Mouse (Mus musculus) limb, embryonic 14.5 days (tissue): ENCODE measurements around the gene Atp1b4. TPM values are rescaled to one million over a fixed set of nuclear protein-coding genes. Genes with fewer than 3 reads are reported as not detected.
"Not testable (repeated sequence)": the region's sequence is repeated elsewhere in the genome, so short reads cannot be mapped to it uniquely, and the experiment has no call there.

ENCODE experiments used
- ATAC-seq: fragments of 200-750 bp; cut with Nextera tagmentation; 2 replicates; pipeline ENCODE4 v1.8.0; 2017; ENCODE audit warnings: low read depth, moderate number of reproducible peaks, moderate TSS enrichment; ENCODE audit not compliant: low FRiP score
- DNase-seq: peaks from one replicate; pipeline ENCODE4 v3.0.0-alpha.2; 2015; ENCODE audit warnings: low spot score
- H3K27ac ChIP-seq: fragments of 300-500 bp; sonication (generic); replicated peaks from 2 replicates; pipeline ENCODE4 v1.5.1; 2014; ENCODE audit warnings: low read depth, mild to moderate bottlenecking, low read length, moderate library complexity, mixed read lengths
- H3K27me3 ChIP-seq: fragments of 300-500 bp; sonication (generic); 2 replicates; pipeline ENCODE4 v1.6.1; 2014; ENCODE audit warnings: low read length, mixed read lengths; ENCODE audit not compliant: control insufficient read depth, insufficient read depth
- H3K36me3 ChIP-seq: fragments of 300-500 bp; sonication (generic); 2 replicates; pipeline ENCODE4 v1.6.1; 2014; ENCODE audit warnings: mild to moderate bottlenecking, low read length, moderate library complexity, mixed read lengths; ENCODE audit not compliant: control insufficient read depth, insufficient read depth
- H3K4me1 ChIP-seq: fragments of 300-500 bp; sonication (generic); 2 replicates; pipeline ENCODE4 v1.6.1; 2014; ENCODE audit warnings: antibody characterized with exemption, low read length, mixed read lengths; ENCODE audit not compliant: control insufficient read depth, insufficient read depth
- H3K4me2 ChIP-seq: fragments of 300-500 bp; sonication (generic); replicated peaks from 2 replicates; pipeline ENCODE4 v1.6.1; 2014; ENCODE audit warnings: low read depth, mild to moderate bottlenecking, low read length, moderate library complexity; ENCODE audit not compliant: severe bottlenecking
- H3K4me3 ChIP-seq: fragments of 300-500 bp; sonication (generic); replicated peaks from 2 replicates; pipeline ENCODE4 v1.5.1; 2014; ENCODE audit warnings: low read length
- H3K9ac ChIP-seq: fragments of 300-500 bp; sonication (generic); 2 replicates; pipeline ENCODE4 v1.6.1; 2014; ENCODE audit warnings: mild to moderate bottlenecking, low read depth, low read length, moderate library complexity; ENCODE audit not compliant: severe bottlenecking
- H3K9me3 ChIP-seq: fragments of 300-500 bp; sonication (generic); 2 replicates; pipeline ENCODE4 v1.6.1; 2016; ENCODE audit warnings: low read length; ENCODE audit not compliant: control insufficient read depth
- POLR2A ChIP-seq: fragments of 200-500 bp; IDR thresholded peaks from 2 replicates; pipeline ENCODE4 v1.8.0; 2012; ENCODE audit warnings: inconsistent platforms, mild to moderate bottlenecking, moderate library complexity, borderline replicate concordance; ENCODE audit not compliant: insufficient read depth, insufficient read length; ENCODE audit errors: extremely low read depth
- whole genome bisulfite sequencing: fragments of 180-500 bp; shearing (Covaris S2); extraction: QIAGEN DNeasy Blood & Tissue Kit; methylation state at CpG from one replicate; pipeline ENCODE4 v1.1.7; 2014; 5-methylcytosine and 5-hydroxymethylcytosine counted together
- polyA plus RNA-seq, 2 experiments: library from polyadenylated mRNA; depleted of rRNA in 1 of 2; stranded (reverse) in 1 of 2; unstranded in 1 of 2; fragments of >200 nt; fragmentation: Nextera tagmentation in 1 of 2; extraction: Ambion mirVana in 1 of 2; gene quantifications; 2 replicates each; pipeline versions ENCODE4 v1.2.1 to v1.2.3; 2012 to 2014

The Atp1b4 gene
- polyA plus RNA-seq, 2 experiments, result 5.5 to 7.0 TPM

DNA sequence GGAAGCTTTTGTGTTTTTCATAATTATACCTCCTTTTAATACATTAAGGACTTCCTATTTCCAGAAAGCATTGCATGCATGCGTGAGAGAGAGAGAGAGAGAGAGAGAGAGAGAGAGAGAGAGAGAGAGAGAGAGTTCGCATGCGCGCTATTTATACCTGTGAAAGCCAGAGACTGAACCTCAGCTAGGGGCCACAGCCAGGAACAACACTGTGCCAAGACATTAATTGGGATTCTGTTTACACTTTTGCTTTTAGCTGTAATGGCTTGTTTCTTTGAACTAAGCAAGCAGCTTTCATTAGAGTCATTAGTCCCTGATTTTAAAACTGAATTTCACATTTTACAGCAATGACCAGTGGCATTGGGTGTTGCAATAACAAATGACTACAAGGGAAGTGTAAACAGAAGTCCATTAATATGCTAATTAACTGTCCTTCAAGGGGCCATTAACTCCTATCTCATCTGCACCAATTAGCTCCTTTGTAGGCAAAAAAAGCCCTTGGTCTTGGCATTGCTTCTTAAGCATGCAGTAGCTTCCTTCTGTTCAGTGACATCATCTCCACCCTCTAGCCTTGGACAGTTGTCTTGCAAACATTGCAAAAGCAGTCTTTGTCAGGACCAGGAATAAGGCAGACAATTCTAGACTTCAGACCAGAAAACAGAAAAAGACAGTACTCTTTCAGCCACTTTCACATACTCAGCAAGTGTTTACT, 14.9 kb downstream of the Atp1b4 start:
- no peaks in the 10 kb centered on the region for H3K4me1 ChIP-seq
- no peak overlapping the region for H3K9ac ChIP-seq
- H3K27ac ChIP-seq, result no peak overlapping the region
- WGBS, result 61% methylated on average over 4 of the region's 4 CpGs
- no peak overlapping the region for H3K4me2 ChIP-seq
- no peaks in the 10 kb centered on the region for H3K9me3 ChIP-seq
- DNase-seq, result no peak
- H3K4me3 ChIP-seq, result no peak overlapping the region
- H3K27me3 ChIP-seq, result no peaks in the 10 kb centered on the region
- TF ChIP-seq POLR2A, result no peak
- H3K36me3 ChIP-seq, result no peaks in the 10 kb centered on the region
- no peak for ATAC-seq

DNA sequence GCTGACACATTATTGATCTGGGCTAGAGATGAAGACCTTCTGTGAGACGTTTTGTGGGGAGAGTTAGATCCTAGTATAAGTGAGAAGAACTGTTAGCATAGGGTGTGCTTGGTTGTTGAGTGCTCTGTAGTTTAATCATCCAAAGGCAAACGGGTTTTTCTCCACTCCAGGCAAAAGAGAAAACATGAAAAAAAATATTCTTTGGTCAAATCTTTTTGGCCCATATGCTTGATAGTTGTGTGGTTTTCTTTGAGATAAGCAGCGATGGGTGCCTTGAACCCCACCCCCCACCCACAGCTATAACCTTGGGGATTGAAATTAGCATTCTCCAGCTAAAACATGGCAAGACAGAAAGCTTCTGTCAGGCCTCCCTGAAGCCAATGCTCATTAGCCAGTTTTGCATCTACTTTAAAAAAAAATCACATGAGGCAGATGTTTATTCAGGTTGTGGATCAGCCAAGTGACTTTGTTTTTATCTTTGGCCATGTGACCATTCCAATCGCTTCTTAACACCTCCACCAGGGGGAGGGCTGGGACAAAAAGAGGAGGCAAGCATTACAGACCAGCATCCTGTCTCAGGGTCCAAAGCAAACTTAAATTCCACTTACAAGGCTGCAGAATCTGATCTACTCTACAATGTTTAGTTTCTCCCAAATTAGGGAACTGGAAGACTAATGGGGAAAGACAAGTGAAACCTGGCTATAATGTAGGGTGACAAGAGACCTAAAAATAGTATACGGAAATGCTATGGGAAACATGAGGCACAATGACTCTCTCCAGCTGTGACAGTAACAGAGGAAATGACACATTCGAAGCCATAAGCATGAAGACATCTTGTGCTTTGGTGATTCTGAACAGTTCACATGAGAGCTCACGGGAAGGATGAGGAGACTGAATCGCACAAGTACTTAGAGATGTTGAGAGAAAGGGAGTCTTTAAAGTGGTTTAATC, 18.6 kb downstream of the Atp1b4 start:
- no peak overlapping the region for H3K9ac ChIP-seq
- no peak for TF ChIP-seq POLR2A
- no peak overlapping the region for H3K4me2 ChIP-seq
- no peak overlapping the region for H3K27ac ChIP-seq
- 55% methylated on average over 8 of the region's 8 CpGs for WGBS
- H3K27me3 ChIP-seq, result no peaks in the 10 kb centered on the region
- no peaks in the 10 kb centered on the region for H3K4me1 ChIP-seq
- no peak overlapping the region for H3K4me3 ChIP-seq
- no peaks in the 10 kb centered on the region for H3K9me3 ChIP-seq
- DNase-seq (no peak), ATAC-seq (no peak)
- H3K36me3 ChIP-seq, result no peaks in the 10 kb centered on the region

DNA sequence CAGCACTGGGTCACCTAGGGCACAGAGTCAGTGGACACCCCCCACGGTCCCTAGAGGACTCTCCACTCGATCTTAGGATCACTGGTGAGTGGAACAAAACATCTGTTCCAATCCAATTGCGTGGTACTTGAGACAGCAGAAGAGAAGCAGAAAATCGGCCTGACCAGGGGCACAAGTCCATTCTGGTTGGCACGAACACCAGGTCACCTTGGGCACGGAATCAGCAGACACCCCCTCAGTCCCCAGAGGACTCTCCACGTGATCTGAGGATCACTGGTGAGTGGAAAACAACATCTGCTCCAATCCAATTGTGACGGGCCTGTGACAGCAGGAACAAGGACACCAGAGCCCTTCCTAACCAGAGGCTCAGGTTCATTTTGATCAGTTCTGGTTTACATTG, 46.0 kb downstream of the Atp1b4 start:
- H3K4me2 ChIP-seq, result no peak overlapping the region
- H3K4me3 ChIP-seq, result no peak overlapping the region
- H3K4me1 ChIP-seq, result no peaks in the 10 kb centered on the region
- no peaks in the 10 kb centered on the region for H3K27me3 ChIP-seq
- no peaks in the 10 kb centered on the region for H3K9me3 ChIP-seq
- WGBS, result 71% methylated on average over 8 of the region's 8 CpGs
- TF ChIP-seq POLR2A, result no peak
- ATAC-seq, result no peak
- no peak for DNase-seq
- H3K27ac ChIP-seq, result no peak overlapping the region
- H3K9ac ChIP-seq, result no peak overlapping the region
- no peaks in the 10 kb centered on the region for H3K36me3 ChIP-seq

DNA sequence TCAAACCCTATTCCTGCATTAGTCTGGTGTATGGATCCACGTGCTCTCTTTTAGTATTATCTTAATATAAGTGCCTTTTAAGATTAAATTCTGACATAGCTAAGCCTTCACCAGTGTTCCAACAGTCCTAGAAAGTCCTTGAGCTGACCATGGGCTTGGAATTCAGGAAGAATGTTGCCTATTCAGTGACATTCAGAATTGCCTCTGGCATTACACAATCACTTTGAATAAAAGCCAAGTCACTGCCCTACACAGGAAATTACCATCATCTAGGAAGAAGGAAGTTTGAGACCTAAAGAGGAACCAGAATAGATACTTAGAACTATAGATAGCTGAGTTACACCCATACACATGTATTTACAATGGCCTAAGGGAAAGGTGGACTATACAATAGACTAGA, 48.6 kb downstream of the Atp1b4 start:
- not testable (repeated sequence) for H3K4me1 ChIP-seq, DNase-seq, ATAC-seq, H3K9ac ChIP-seq, H3K4me3 ChIP-seq, H3K4me2 ChIP-seq, H3K27me3 ChIP-seq, H3K9me3 ChIP-seq, H3K36me3 ChIP-seq, H3K27ac ChIP-seq
- WGBS, result 85% methylated on average over 1 of the region's 1 CpGs

DNA sequence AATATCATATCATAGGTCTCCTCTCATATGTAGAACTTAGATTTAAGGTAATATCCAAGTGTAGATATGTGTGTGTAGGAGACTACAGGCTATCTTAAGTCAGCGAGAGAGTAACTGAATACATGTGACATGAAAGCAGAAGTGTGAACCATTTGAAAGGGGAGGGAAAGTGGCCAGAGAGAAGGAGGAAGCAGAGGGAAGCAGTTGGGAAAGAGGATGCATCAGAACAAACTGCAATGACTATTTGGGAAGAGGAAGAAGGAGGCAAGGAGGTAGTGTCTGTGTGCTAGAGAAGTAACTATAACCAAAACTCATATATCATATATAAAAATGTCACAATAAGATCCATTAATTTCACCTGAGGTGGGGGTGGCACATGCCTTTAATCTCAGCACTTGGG, 57.2 kb downstream of the Atp1b4 start:
- not testable (repeated sequence) for H3K9me3 ChIP-seq, H3K4me2 ChIP-seq, DNase-seq, H3K27me3 ChIP-seq, ATAC-seq, H3K4me3 ChIP-seq, H3K36me3 ChIP-seq, H3K4me1 ChIP-seq, H3K27ac ChIP-seq, H3K9ac ChIP-seq
- 79% methylated on average over 1 of the region's 1 CpGs for WGBS

Other genes starting within 250 kb of the Atp1b4 start
- gene Rhox10, start 249.7 kb upstream of the Atp1b4 start, polyA plus RNA-seq (2012; rRNA removed), result not detected in 2 replicates
- not detected in 2 replicates for gene Rhox10, start 249.7 kb upstream of the Atp1b4 start, polyA plus RNA-seq (2014; fragmentation: Nextera tagmentation; extraction: Ambion mirVana)
- gene Rhox11, start 231.0 kb upstream of the Atp1b4 start, polyA plus RNA-seq (2012; rRNA removed), result not detected in 2 replicates
- gene Rhox11, start 231.0 kb upstream of the Atp1b4 start, polyA plus RNA-seq (2014; fragmentation: Nextera tagmentation; extraction: Ambion mirVana), result not detected in 2 replicates
- not detected in 2 replicates for gene Rhox12, start 205.3 kb upstream of the Atp1b4 start, polyA plus RNA-seq (2012; rRNA removed)
- gene Rhox12, start 205.3 kb upstream of the Atp1b4 start, polyA plus RNA-seq (2014; fragmentation: Nextera tagmentation; extraction: Ambion mirVana), result not detected in 2 replicates
- not detected in 2 replicates for gene Rhox13, start 195.0 kb upstream of the Atp1b4 start, polyA plus RNA-seq (2012; rRNA removed)
- gene Rhox13, start 195.0 kb upstream of the Atp1b4 start, polyA plus RNA-seq (2014; fragmentation: Nextera tagmentation; extraction: Ambion mirVana), result not detected in 2 replicates
- gene Zbtb33, start 126.4 kb upstream of the Atp1b4 start, polyA plus RNA-seq (2012; rRNA removed), result 8.2 and 8.7 TPM in 2 replicates
- 4.8 and 5.7 TPM in 2 replicates for gene Zbtb33, start 126.4 kb upstream of the Atp1b4 start, polyA plus RNA-seq (2014; fragmentation: Nextera tagmentation; extraction: Ambion mirVana)
- gene Tmem255a, start 63.7 kb upstream of the Atp1b4 start, polyA plus RNA-seq (2012; rRNA removed), result 26.0 and 31.8 TPM in 2 replicates
- gene Tmem255a, start 63.7 kb upstream of the Atp1b4 start, polyA plus RNA-seq (2014; fragmentation: Nextera tagmentation; extraction: Ambion mirVana), result 37.7 and 39.4 TPM in 2 replicates
- 108 and 114 TPM in 2 replicates for gene Lamp2, start 140.3 kb downstream of the Atp1b4 start, polyA plus RNA-seq (2012; rRNA removed)
- gene Lamp2, start 140.3 kb downstream of the Atp1b4 start, polyA plus RNA-seq (2014; fragmentation: Nextera tagmentation; extraction: Ambion mirVana), result 169 and 172 TPM in 2 replicates